Mouse (Mus musculus) right cerebral cortex, postnatal 14 days (tissue): ENCODE results near the gene Fndc8.

Source experiments
- DNase-seq: peaks from one replicate; pipeline ENCODE4 v3.0.0; 2022

The Fndc8 gene

GRCm38 (mm10) chr11:82870173-82871030, 21.5 kb upstream of the Fndc8 start:
- peak; percentile 22 for DNase-seq

- peak; percentile 99 for DNase-seq
These were observed 20.9 kb upstream of the Fndc8 start, which contains the start of gene Rffl for GRCm38 (mm10) chr11:82871031-82871446. Gene Rffl, minus strand, starts transcription at chr11:82871210.

- DNase-seq: no peak
These were observed 17.0 kb upstream of the Fndc8 start for GRCm38 (mm10) chr11:82874924-82875323.

- DNase-seq: no peak
These were observed 16.3 kb upstream of the Fndc8 start for GRCm38 (mm10) chr11:82875631-82876030.

- no peak for DNase-seq
These were observed 14.1 kb upstream of the Fndc8 start for GRCm38 (mm10) chr11:82877726-82878344.

GRCm38 (mm10) chr11:82883180-82883579, 8.7 kb upstream of the Fndc8 start:
- no peak for DNase-seq

DNA sequence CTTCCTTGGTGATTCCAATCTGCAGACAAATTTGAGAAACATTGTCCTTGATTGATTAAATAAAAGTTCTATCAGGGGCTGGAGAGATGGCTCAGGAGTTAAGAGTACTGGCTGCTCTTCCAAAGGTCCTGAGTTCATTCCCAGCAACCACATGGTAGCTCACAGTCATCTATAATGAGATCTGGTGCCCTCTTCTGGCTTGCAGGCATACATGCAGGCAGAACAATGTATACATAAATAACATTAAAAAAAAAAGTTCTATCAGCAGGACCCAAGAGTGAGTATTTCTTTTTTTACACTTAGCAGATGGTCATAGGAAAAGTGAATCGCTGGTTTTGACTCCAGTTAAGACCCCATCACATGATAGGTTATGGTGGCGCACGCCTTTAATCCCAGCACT, 5.4 kb upstream of the Fndc8 start:
- DNase-seq: no peak

- no peak for DNase-seq
These were observed 3.4 kb upstream of the Fndc8 start for GRCm38 (mm10) chr11:82888491-82888946.

GRCm38 (mm10) chr11:82889524-82890341, 2.2 kb upstream of the Fndc8 start:
- no peak for DNase-seq

DNA sequence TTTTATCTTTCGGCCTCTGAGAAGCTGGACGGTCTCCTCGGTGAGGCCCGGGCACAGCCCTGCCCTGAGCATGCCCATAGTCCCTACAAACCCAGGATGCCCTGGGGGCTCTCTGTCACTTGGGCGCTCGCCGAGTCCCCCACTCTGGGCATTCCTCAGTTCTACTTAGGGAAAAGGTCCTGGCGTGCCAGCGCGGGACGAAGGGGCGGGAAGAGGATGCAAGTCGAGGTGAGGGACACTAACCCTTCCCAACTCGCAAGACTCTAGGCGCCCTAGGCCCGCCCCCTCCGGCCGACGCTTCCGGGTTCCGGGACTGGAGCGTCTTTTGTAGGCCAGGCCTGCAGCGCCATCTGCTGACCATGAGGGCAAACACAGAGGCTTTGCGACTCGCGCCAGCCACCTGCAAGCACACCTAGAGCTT, 1.6 kb upstream of the Fndc8 start, which contains the start of gene Rad51d:
Gene Rad51d, minus strand, starts transcription at position 273 of the 421 bp plus-strand sequence.
- DNase-seq: peak; percentile 93

GRCm38 (mm10) chr11:82897478-82897877, 5.6 kb downstream of the Fndc8 start:
- no peak for DNase-seq

- no peak for DNase-seq
These were observed 7.8 kb downstream of the Fndc8 start for GRCm38 (mm10) chr11:82899720-82900119.

DNA sequence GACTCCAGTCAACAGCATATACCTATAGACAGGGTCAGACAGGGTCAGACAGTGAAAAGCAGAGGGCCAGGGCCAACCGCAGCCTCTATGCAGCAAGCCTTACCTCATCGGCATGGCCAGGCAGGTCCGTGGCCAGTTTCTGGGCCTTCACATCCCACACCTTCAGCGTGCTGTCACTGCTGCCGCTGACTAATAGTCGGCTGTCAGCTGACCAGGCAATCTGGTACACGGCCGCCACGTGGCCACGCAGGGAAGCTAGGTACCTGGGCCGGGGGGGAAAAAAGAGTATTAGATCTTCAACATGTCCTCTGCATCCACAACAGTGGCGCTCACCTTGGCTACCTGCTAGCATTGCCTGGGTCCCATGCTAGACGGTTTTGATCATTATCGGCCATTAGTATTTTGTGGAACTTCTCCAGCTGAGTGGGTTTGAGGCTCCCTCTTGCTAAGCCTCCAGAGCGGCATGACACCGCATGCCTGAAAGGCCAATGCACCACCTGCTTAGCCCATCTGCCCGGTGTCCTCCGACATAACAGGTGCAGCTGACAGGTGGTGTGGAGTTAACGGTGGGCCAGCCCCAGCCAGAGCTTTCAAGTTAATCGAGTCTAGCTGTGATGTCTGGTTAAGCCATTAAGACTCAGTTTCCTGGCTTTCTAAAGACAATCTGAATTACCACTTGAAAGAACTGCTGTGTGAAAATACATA, 9.8 kb downstream of the Fndc8 start:
- no peak for DNase-seq

DNA sequence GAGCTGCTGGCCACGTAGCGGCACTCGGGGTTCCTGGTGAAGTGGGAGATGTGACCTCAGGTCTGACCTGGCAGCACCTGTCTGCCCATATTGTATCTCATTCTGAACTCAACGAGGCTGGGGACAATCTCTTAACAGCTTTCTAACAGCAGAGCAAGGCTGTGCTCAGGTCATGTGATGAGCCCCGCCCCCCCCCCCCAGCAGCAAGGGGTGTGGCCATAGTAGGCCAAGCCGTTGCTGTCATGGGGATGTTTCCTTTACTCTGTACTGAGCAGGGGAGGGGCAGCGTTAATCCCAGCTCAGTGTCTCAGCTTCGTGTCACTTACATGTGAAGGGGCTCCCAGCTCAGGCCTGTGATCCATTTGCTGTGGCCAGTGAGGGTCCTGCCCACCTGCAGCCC, 13.0 kb downstream of the Fndc8 start:
- DNase-seq: no peak

GRCm38 (mm10) chr11:82905816-82906215, 13.9 kb downstream of the Fndc8 start:
- no peak for DNase-seq

DNA sequence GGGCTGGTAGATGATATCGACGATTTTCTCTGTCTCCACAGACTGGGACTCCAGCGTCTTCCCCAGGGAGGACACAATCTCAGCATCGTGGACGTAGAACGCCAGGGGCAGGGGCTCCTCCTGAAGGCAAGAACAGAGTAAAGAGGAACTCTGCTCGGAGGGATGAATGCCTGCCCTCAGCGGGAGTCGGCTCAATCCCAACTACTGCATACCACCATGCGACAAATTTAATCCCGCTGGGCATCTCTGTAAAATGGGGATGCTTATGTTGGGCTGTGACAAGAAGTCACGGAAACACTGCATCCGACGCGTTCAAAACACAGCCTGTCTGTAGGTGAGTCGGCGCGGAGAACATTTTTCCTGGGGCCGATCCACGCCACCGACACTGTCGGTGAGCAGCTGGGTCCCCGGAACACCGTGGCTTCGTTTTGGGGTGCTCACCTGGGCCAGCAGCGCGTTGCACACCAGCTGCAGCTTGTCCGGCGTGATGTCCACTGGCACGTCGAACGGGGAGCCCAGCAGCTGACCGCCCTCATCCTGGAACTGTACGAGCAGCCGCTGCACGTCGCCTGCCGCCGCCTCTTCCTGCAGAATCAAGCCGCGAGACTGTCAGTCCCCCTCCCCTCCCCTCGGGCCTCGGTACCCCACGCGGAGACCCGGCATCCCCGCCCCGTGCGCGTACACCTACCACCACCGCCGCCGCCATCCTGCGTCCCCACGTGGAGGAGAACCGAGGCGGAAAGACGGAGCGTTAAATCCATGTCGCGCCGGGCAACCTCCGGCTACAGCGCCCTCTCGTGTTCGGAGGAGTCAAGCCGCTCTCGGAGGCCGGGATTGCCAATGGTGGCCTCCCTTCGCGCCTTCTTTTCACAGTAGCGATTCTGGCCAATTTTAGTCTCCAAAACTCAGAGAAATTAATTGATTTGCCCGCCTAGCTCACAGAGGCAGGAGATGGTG, 16.0 kb downstream of the Fndc8 start, which contains the start of gene Nle1:
Gene Nle1, minus strand, starts transcription at position 761 of the 957 bp plus-strand sequence.
- DNase-seq: peak; percentile 96

DNA sequence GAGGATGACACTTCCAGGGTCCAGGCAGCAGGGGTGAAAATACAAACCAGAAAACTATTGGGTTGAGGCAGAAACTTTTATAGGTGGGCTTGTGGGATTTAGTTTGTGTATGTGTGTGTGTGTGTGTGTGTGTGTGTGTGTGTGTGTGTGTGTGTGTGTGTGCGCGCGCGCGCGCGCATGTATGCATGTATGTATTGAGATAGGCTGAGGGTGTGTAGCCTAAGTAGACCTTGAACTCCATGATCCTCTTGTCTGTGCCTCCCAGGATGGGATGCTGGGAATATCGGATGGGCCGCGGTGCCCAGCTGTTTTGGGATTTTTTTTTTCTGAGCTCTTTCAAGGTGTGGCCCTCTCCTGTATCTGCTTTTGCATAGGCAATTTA, 16.7 kb downstream of the Fndc8 start:
- no peak for DNase-seq

DNA sequence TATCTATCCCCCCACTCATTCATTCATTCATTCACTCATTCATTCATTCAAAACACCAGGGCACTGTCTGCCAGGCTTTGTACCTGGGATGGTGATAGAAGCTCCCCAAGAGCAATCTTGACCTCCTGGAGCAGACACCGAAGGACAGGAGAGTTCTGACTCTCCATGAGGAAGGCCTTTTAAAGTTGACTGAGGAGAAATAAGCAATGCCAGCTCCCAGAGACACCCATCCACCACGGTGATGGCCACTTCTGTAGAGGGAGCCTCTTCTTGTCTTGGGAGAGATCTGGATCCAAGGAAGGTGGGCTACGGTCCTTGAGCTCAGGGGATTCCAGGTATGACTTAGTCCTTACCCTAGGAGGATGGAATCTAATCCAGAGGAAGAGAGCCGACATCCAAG, 18.3 kb downstream of the Fndc8 start, which contains the start of gene Unc45b:
Gene Unc45b, plus strand, starts transcription at position 301 of the 400 bp plus-strand sequence.
- DNase-seq: no peak

DNA sequence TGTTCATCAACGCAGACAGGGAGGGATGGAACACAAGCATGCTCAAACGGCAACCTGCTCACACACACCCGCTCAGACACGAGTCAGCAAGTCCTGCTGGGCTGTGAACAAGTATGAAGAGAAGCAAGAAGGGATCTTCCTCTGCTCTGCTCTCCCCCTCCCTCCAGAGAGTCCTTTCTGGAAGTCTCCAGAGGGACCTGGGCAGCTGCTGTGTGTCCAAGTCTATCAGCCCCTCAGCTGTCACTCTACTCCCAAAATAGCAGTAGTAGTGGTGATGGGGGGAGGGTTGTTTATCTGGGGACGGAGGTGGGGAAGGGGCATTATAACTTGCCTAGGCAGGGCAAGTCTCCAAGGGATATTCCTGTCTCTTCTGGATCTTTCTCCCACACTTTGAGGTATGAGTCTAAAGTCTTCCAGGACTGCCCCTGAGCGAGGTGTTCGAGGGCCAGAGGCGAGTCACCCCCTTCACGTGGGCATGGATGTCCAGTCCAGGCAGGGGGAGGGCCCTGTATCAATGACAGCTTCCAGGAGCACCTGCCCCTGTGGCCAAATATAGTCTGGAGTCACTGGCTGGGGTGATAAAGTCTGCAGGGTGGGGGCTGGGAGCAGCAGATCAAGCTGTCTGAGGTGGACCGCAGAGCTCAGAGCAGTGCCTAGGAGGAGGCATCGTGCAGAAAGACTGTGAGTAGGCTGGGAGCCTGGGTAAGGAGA, 18.9 kb downstream of the Fndc8 start:
- DNase-seq: no peak

DNA sequence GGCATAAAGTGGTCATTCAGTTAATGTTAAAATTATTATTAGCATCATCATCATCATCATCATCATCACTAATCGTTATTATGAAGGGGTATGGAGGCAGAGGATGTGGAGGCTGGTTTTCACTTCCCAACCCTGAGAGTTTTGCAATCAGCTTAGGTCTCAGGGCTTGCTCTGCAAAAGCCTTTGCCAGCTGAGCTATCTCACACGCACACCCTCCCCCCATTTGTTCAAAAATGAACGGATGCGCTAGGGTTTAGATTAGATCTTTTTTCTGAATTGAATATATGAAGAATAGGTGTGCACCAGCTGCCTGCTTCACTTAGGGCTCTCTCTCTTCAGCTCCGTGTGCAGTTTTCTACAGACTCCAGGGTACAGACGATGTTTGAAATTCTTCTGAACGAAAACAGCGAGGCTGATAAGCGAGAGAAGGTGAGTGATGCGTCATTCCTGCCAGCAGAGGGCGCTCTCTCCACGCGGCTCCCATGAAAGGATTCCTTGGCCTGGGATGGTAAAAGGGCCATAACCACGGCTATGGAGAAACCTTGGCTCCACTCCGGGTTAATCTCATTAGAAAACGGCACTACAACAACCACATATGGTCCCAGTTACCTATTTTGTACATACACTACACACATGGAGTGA, 22.9 kb downstream of the Fndc8 start:
- peak; percentile 80 for DNase-seq
